Mouse (Mus musculus) WW6 (cell line): ENCODE data around the gene Gm11020.

Experiments
- DNase-seq: peaks from one replicate; pipeline ENCODE4 v3.0.0-alpha.2; 2013; ENCODE audit warnings: low read depth, low spot score

Gene Gm11020

GRCm38 (mm10) chr8:104341678-104342077 is 20.3 kb downstream of the Gm11020 start:
- no peak for DNase-seq

DNA sequence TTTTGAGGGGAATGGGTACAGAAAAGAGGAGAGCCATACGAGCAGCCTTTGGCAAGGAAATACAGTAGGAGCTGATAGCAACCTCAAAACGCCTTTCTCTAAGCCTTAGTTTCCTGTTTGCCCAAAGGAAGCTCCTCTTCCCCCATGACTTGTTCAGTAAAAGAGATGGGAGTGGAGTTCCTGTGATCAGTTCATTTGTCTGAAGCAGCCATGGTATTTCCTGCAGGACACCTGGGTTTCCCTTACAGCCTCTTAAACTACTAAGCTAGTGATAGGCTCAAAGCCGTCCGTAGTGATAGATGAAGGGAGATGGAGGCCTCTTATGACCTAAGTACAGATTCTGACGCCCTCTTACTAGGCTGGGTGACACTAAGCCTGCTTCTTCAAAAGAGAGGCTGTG is 21.1 kb downstream of the Gm11020 start:
- DNase-seq: no peak

GRCm38 (mm10) chr8:104343957-104344356 is 22.6 kb downstream of the Gm11020 start:
- peak; percentile 71 for DNase-seq

DNA sequence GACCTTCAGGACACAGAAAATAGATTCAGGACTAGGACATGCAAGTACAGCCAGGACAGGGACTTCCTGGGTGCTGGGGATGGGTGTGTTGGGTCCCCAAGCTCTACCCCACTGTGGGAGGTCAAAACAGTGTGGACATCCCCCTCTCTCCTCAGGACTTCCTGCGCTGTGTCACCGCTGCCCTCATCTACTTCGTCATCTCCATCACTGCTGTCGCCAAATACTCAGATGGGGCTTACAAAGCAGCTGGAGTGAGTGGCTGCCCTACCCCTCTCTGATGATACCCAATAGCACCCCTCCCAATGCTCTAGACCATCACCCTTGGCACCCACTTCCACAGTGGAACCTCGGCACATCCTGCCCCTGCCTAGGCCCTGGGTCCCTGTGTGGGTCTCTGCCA is 23.3 kb downstream of the Gm11020 start:
- no peak for DNase-seq

GRCm38 (mm10) chr8:104346706-104347105 is 25.3 kb downstream of the Gm11020 start:
- DNase-seq: no peak

DNA sequence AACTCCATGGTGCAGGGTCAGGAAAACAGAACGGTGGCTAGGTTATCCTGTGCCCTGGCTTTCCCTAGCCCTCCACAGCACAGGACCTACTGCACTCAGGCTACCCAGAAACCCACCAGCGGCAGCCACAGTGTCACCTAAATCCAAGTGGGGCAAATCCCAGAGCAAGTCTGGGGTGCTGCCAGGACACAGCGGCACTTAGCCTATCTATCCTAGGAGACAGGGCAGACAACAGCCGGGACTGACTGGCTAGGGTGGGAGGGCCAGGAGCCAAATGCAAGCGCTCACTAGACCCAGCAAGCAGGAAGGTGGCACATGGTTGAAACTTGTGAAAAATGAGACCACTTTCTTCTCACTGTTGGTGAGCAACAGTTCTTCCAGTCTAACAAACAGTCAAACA is 27.6 kb downstream of the Gm11020 start:
- DNase-seq: no peak

GRCm38 (mm10) chr8:104350047-104350446 is 28.7 kb downstream of the Gm11020 start:
- DNase-seq: no peak

- no peak for DNase-seq
Observed at GRCm38 (mm10) chr8:104353186-104353585, 31.8 kb downstream of the Gm11020 start.

DNA sequence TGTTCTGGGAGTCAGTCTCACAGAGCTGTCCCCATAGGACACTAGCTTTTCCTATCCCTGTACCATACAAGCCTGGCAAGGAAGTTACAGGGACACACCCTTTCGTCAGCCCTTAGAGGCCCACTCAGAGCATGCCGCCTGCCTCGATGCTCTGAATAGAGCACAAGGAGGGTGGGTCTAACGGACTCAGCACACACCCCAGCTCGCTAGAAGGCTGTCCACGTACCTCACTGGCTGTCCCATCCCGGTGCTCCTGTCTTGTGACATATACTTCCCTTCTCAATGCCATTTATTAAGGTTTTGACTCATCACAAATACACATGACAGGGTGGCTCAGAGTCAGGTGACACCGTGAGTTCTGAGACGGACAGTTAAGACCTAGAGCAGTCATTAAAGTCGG is 33.1 kb downstream of the Gm11020 start:
- no peak for DNase-seq

- no peak for DNase-seq
Observed at GRCm38 (mm10) chr8:104358637-104359036, 37.3 kb downstream of the Gm11020 start.

GRCm38 (mm10) chr8:104359778-104360456 is 38.5 kb downstream of the Gm11020 start:
- no peak for DNase-seq

GRCm38 (mm10) chr8:104365695-104366094 is 44.3 kb downstream of the Gm11020 start:
- no peak for DNase-seq

GRCm38 (mm10) chr8:104367398-104367797 is 46.0 kb downstream of the Gm11020 start:
- DNase-seq: no peak

- no peak for DNase-seq
Observed at GRCm38 (mm10) chr8:104369591-104369990, 48.2 kb downstream of the Gm11020 start.

GRCm38 (mm10) chr8:104370071-104370470 is 48.7 kb downstream of the Gm11020 start:
- no peak for DNase-seq

DNA sequence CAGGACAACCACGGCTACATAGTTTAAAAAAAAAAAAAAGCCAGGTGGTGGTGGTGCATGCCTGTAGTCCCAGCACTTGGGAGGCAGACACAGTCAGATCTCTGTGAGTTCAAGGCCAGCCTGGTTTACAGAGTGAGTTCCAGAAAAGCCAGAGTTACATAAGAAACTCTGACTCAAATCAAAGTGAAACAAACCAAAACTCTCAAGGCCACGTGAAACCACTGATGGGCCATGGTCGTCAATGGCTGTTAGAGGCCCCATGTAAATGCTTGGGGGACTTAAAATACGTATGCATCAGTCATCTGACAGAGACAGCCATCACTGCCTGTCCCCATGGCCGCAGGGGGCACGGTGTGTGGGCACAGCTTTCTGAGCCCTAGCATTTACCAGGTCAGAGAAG is 49.8 kb downstream of the Gm11020 start:
- no peak for DNase-seq
